Mouse (Mus musculus): ENCODE data around the gene Ccdc120.

Gene Ccdc120

DNA sequence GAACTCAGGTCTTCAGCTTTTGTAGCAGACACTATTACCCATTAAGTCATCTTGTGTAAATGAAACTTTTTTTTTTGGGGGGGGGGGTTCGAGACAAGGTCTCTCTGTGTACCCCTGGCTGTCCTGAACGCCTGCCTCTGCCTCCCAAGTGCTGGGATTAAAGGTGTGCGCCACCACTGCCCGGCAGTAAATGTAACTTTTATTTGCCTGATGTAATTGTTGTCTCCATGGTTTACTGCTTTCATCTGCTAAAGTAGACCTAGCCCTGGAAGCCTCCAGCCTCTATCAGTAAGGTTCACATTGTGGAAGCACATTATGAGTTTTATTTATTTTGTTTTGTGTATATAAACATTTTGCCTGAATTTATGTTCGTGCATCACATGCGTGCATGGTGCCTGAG is 54.2 kb downstream of the Ccdc120 start:
- DNase-seq (ENCODE audit: low read depth, low spot score) = no peak

DNA sequence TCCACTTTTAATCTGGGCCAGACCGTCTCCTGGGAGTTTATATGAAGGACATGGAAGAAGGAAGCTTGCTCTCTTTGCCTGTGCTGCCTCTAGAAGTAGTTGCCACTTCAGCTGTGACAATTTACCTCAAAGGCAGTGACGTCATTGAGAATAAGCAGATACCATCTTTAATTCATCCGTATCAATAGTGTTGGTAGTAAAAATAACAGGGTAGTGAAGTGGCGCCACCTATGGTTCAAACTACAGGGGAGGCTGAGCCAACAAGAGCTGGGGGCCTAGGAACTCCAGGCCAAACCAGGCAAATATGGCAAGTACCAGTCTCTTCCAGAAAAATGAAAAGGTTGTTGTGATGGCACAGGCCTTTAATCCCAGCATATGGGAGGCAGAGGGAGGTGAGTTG is 57.8 kb downstream of the Ccdc120 start:
- no peak for DNase-seq (ENCODE audit: low read depth, low spot score)

DNA sequence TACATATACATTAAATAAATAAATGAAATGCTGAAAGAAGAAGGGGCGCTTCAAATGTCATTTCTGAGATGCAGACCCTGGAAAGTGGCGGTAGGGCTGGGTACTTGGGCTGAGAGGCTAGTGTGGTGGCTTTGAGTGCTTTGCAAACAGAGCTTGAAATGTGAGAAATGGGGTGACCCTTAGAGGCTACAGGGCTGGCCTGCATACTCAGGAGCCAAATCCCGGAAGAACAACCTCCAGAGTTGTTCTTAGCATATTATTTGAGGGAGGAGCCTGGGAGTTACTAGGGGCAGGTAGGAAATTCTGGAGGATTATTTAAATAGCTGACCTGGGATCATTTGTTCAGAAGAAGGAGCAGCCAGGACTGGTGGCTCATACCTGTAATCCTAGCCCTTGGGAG is 60.2 kb downstream of the Ccdc120 start:
- no peak for DNase-seq (ENCODE audit: low read depth, low spot score)

DNA sequence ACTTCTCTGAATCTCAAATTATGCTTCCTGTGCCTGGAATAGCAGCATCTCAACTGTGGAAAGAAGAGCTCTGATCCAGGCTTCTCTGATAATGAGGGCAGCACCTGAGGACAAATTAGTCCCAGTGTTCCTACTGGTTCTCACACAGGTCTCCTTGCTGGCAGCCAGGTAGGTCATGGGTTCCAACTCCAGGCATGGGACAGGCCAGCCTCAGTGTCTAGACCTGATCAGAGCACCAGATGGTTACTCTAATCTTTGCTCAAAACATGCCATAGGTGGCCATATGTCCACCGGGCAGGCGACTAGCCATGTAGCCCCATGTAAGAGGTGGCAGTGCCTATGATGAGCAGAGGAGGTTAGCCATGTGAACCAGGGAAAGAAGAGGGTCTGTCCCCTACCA is 62.4 kb downstream of the Ccdc120 start:
- DNase-seq (ENCODE audit: low read depth, low spot score) = no peak
